Mouse (Mus musculus): Measurements from ENCODE around the gene Gm21972.

DNA sequence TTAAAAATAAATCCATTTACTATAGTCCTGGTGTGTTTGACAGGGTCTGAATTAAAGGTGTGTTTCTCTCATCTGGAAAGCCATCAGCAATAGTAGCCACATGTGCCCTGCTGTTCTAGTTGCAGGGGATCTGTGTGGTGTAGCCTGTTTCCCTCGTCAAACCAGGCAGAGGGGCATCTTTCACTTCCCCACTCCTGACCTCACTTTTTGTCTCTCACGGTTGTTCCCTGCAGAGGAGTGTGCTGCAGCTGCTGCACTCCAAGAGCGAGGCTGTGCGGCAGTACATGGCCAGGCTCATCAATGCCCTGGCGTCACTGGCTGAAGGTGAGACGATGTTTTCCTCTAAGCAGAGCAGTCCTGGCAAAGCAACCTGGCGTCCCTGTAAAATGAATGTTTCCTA lies 60.6 kb downstream of the Gm21972 start:
- TF ChIP-seq CTCF (IDR thresholded peaks at IDR 0.05; ENCODE audit: control insufficient read depth, insufficient read depth, insufficient replicate concordance, low read depth, low read length) (no peak), POLR2A (IDR thresholded peaks at IDR 0.05; ENCODE audit: control insufficient read depth, low read depth, low read length) (no peak)

All from testis, adult 2 months (tissue).